Mouse (Mus musculus): ENCODE measurements around the gene Paox.

Paox gene

DNA sequence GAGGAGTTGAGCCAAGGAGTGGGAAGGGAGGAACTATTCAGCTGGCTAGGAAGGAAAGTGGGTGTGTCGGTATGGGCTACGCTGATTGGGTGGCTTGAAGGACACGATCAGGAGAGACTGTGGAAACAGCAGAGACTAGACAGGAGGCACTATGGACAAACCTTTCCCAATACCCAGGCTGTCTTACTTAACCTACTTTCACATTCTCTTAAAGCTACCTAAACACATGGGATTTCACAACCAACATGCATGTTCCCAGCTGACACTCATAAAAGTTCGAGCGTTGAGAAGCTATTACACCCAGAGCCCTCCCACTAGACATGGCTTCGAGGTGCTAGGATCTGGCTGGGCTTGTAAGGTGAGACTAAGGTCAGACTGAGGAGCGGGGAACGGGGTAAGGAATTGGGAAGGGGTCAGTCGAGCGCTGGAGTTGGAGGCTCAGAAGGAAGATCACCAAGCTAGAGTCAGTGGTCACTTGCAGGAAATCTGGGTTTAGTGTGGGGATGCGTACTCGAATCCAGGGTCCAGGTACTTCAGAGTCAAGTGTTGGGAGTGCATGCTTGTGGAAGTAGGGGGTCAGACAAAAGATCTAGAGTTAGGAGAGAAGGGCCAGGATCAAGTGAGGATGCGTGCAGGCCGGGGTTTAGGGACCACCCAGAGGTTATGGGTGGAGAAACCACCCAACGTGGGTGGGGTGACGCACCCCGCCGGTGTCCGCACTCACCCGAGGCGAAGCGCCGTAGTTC, at the start of gene Paox:
TSS of gene Paox (plus strand) at position 217 of the 746 bp plus-strand sequence.
- DNase-seq (ENCODE audit: low spot score), result peak; percentile 53

DNA sequence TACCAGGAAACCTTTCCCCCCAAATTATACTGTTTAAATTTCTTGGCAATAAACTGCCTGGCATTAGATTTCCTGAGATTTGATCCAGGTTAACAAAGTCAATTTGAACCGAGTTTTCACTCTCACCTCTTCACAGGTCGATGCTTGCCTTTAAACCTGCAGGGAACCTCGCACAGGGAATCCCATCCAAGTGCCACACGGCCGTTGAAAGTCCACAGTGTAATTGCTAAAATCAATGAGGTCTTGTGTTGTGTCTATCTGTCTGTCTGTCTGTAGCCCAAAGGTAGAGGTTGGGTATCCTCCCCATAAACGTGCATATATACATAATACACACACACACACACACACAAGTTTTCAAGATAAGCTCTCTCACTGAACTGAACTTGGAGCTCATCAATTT, 48.2 kb upstream of the Paox start:
- no peak for DNase-seq (ENCODE audit: low spot score)

- DNase-seq (ENCODE audit: low spot score), result peak; percentile 42
These were observed 45.4 kb upstream of the Paox start for GRCm38 (mm10) chr7:140070042-140070711.

- DNase-seq (ENCODE audit: low spot score), result no peak
These were observed 37.9 kb upstream of the Paox start for GRCm38 (mm10) chr7:140077698-140078097.

GRCm38 (mm10) chr7:140078711-140079110, 36.9 kb upstream of the Paox start:
- DNase-seq (ENCODE audit: low spot score), result peak; percentile 88

- DNase-seq (ENCODE audit: low spot score), result peak; percentile 95
These were observed 35.0 kb upstream of the Paox start for GRCm38 (mm10) chr7:140080503-140081156.

DNA sequence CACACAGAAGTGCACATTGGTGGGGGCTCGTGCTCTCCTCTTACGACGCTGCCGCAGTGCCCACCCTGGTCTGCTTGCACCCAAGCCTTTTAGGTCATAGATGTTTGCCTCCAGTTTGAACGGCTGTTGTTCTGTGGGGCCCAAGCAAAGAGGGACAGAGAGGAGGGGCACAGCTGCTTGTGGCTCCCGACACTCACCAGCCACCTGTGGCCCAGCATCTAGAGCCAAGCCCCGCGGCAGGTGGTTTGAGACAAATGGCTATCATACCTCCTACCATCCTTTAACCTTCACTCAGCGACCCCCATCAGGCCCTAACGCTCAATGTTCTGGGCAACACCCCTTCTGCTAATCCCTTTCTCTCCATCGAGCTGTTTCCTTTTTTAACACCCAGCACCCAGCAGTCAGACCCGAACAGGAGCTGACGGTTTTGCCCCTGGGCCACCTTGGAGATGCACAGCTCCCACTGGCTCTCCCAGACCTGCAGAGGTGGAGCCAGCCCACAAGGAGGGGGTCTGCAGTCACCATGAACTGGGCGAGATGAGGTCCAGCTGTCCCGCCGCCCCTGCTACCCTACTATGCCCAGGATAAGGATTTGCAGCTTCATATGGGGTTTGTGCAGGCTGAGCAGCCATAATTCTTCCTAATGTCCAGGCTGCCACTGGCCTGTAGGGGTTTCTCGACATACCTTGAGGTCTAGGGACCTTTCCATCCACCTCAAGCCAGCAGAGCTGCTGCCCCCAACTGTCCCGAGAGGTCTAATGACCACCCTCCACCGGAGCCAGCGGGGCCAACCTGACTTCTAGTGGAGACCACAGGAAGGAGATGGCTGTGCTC, 34.0 kb upstream of the Paox start:
- no peak for DNase-seq (ENCODE audit: low spot score)

- peak; percentile 85 for DNase-seq (ENCODE audit: low spot score)
These were observed 33.3 kb upstream of the Paox start, which contains the start of gene Caly for GRCm38 (mm10) chr7:140082242-140082678. Gene Caly, minus strand, starts transcription at chr7:140082548.

DNA sequence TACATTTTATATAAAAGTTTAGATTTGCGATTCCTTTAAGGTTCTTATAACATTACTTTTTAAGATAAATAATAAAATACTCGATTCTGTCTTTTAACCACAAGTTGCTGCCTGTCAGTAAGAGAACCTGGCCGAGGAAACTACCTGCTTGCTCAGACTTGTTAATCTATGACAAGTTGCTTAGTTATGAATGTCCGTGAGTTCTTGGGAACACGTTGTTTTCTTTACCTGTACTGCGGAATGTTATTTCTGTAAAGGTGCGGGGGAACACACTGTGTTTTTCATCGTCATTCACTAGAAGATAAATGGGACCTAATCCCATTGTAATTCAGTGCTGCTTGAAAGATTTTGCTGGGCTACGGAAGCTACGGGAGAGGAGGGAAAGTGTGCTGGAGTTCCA, 25.0 kb upstream of the Paox start:
- no peak for DNase-seq (ENCODE audit: low spot score)

- DNase-seq (ENCODE audit: low spot score), result no peak
These were observed 22.6 kb upstream of the Paox start, which contains the start of gene Prap1 for GRCm38 (mm10) chr7:140092924-140093528. Gene Prap1, plus strand, starts transcription at chr7:140093395.

- DNase-seq (ENCODE audit: low spot score), result no peak
These were observed 20.6 kb upstream of the Paox start for GRCm38 (mm10) chr7:140094954-140095353.

DNA sequence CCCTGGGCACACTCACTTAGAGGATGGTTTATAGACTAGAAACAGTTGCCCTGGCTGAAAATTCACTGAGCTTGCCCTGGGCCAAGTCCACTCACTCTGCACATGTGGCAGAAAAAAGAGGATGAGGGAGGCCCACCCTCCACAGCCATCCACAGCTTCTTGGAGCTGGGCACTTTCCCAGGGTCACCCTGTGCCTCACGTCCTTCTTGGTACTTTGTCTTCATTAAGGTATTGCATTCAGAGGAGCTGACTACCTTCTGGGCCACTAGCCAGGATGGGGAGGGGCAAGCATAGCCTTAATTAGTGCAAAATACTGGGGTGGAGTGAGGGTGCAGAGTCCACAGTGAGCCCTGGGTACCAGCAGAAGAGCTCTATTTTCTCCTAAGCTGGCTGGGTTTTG, 20.0 kb upstream of the Paox start:
- DNase-seq (ENCODE audit: low spot score), result no peak

DNA sequence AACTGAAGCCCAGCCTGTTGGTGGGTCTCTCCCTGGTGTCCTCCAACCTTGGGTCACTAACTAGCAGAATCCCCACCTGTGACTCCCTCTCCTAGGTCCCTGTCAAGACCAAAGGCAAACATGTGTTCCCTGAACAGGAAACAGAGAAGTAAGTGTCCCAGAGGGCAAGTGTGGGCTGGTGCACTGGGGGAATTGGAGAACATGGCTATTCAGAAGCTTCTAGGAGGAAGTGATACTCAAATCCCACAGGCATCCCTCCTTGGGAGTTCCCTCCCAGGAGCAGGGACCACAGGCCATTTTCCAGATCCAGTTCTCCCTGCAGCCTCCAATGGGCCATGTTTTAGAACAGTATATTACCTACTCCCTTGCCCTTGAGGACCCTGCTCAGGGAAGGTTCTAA, 19.5 kb upstream of the Paox start:
- DNase-seq (ENCODE audit: low spot score), result no peak

DNA sequence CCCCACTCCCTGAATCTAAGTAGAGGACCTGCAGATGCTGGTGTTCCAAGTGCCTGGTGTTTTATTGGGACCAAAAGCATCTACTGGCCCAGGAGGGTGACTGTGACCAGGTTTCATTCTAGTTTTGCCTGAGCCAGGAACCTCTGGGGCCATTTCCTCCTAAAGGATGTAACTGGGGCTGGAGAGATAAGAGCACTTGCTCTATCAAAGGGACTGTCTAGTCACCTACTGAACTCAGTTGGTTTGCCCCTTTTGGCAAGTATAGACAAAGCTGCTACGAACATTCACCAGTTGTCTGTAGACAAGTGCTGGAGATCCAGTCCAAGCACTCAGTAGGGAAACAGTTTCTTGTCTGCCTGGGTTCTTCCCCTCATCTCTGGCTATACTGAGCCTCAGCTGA, 17.1 kb upstream of the Paox start:
- no peak for DNase-seq (ENCODE audit: low spot score)

DNA sequence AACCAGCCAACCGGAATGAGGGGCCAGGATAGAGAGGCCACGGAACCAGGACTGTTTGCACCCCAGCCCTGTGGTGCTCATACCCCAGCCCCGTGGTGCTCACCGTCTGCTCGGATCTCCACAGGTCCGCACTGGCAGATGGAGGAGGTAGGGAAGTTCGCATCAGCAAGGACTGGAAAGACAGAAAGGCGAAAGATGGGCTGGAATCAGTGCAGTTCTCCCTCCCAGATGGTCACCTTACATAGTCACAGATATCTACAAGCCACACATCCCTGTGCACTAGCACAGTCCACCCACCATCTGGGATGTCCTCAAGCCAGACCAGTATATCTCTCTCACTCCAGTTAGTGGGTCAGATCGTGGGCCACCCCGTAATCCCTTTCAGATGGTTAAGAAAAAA, 14.1 kb upstream of the Paox start:
- DNase-seq (ENCODE audit: low spot score), result no peak

- DNase-seq (ENCODE audit: low spot score), result peak; percentile 87
These were observed 13.4 kb upstream of the Paox start, which contains the start of gene Fuom for GRCm38 (mm10) chr7:140101993-140102860. Gene Fuom, minus strand, starts transcription at chr7:140102441.

GRCm38 (mm10) chr7:140104009-140104408, 11.6 kb upstream of the Paox start:
- no peak for DNase-seq (ENCODE audit: low spot score)

GRCm38 (mm10) chr7:140111943-140112342, 3.7 kb upstream of the Paox start:
- no peak for DNase-seq (ENCODE audit: low spot score)

- DNase-seq (ENCODE audit: low spot score), result peak; percentile 92
These were observed 893 bp downstream of the Paox start, which contains the start of gene Echs1 for GRCm38 (mm10) chr7:140116329-140117054. Gene Echs1, minus strand, starts transcription at chr7:140116476.

DNA sequence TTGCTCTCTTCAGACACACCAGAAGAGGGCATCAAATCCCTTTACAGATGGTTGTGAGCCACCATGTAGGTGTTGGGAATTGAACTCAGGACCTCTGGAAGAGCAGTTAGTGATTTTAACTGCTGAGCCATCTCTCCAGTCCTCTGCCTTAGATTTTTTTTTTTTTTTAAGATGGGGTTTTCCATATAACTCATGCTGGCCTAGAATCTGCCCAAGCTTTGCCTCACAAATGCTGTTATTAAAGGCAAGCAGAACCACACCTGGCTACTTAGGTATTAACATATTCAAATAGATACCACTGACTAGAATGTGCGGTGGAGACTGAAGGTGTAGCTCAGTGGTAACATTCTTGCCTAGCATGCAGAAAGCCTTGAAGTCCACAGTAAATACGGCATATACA, 4.9 kb downstream of the Paox start:
- no peak for DNase-seq (ENCODE audit: low spot score)
